Mouse (Mus musculus): ENCODE results near the gene Clec4g. TPM values are rescaled to one million over a fixed set of nuclear protein-coding genes. Genes with fewer than 3 reads are reported as not detected.

Clec4g gene
- not detected for polyA plus RNA-seq (2015; fragmentation: Illumina TruSeq; extraction: RNeasy Lipid Tissue Mini Kit (QIAGEN cat#74804); ENCODE audit: insufficient read depth, low read depth, low replicate concordance)

GRCm38 (mm10) chr8:3720551-3720950 is at the start of gene Clec4g:
TSS of gene Clec4g (minus strand) at chr8:3720651.

GRCm38 (mm10) chr8:3748761-3749160 is 28.3 kb upstream of the Clec4g start, which contains the start of gene Cd209a:
TSS of gene Cd209a (minus strand) at chr8:3748984.

GRCm38 (mm10) chr8:3694121-3694520 is 26.3 kb downstream of the Clec4g start, which contains the start of gene Fcer2a:
TSS of gene Fcer2a (minus strand) at chr8:3694175.

GRCm38 (mm10) chr8:3676131-3676992 is 44.1 kb downstream of the Clec4g start, which contains the start of gene Trappc5:
TSS of gene Trappc5 (plus strand) at chr8:3676299.

GRCm38 (mm10) chr8:3671980-3672491 is 48.4 kb downstream of the Clec4g start, which contains the start of gene Fcor:
TSS of gene Fcor (minus strand) at chr8:3672362.

GRCm38 (mm10) chr8:3665507-3665906 is 54.9 kb downstream of the Clec4g start, which contains the start of gene Mcemp1:
TSS of gene Mcemp1 (plus strand) at chr8:3665754.

Other genes with a start within 250 kb of the Clec4g start
- gene Tex45, start 249.8 kb downstream of the Clec4g start, polyA plus RNA-seq (2015; fragmentation: Illumina TruSeq; extraction: RNeasy Lipid Tissue Mini Kit (QIAGEN cat#74804); ENCODE audit: insufficient read depth, low read depth, low replicate concordance) = not detected
- gene Zfp358, start 227.5 kb downstream of the Clec4g start, polyA plus RNA-seq (2015; fragmentation: Illumina TruSeq; extraction: RNeasy Lipid Tissue Mini Kit (QIAGEN cat#74804); ENCODE audit: insufficient read depth, low read depth, low replicate concordance) = 4.5 TPM
- 19.2 TPM for gene Mcoln1, start 220.2 kb downstream of the Clec4g start, polyA plus RNA-seq (2015; fragmentation: Illumina TruSeq; extraction: RNeasy Lipid Tissue Mini Kit (QIAGEN cat#74804); ENCODE audit: insufficient read depth, low read depth, low replicate concordance)
- 17.7 TPM for gene Pnpla6, start 205.3 kb downstream of the Clec4g start, polyA plus RNA-seq (2015; fragmentation: Illumina TruSeq; extraction: RNeasy Lipid Tissue Mini Kit (QIAGEN cat#74804); ENCODE audit: insufficient read depth, low read depth, low replicate concordance)
- not detected for gene C330021F23Rik, start 152.7 kb downstream of the Clec4g start, polyA plus RNA-seq (2015; fragmentation: Illumina TruSeq; extraction: RNeasy Lipid Tissue Mini Kit (QIAGEN cat#74804); ENCODE audit: insufficient read depth, low read depth, low replicate concordance)
- gene Camsap3, start 133.4 kb downstream of the Clec4g start, polyA plus RNA-seq (2015; fragmentation: Illumina TruSeq; extraction: RNeasy Lipid Tissue Mini Kit (QIAGEN cat#74804); ENCODE audit: insufficient read depth, low read depth, low replicate concordance) = 25.9 TPM
- gene Xab2, start 99.3 kb downstream of the Clec4g start, polyA plus RNA-seq (2015; fragmentation: Illumina TruSeq; extraction: RNeasy Lipid Tissue Mini Kit (QIAGEN cat#74804); ENCODE audit: insufficient read depth, low read depth, low replicate concordance) = 8.2 TPM
- gene Pet100, start 99.1 kb downstream of the Clec4g start, polyA plus RNA-seq (2015; fragmentation: Illumina TruSeq; extraction: RNeasy Lipid Tissue Mini Kit (QIAGEN cat#74804); ENCODE audit: insufficient read depth, low read depth, low replicate concordance) = 18.4 TPM
- gene Pcp2, start 95.1 kb downstream of the Clec4g start, polyA plus RNA-seq (2015; fragmentation: Illumina TruSeq; extraction: RNeasy Lipid Tissue Mini Kit (QIAGEN cat#74804); ENCODE audit: insufficient read depth, low read depth, low replicate concordance) = not detected
- gene Stxbp2, start 89.7 kb downstream of the Clec4g start, polyA plus RNA-seq (2015; fragmentation: Illumina TruSeq; extraction: RNeasy Lipid Tissue Mini Kit (QIAGEN cat#74804); ENCODE audit: insufficient read depth, low read depth, low replicate concordance) = 86.7 TPM
- gene Retn, start 64.9 kb downstream of the Clec4g start, polyA plus RNA-seq (2015; fragmentation: Illumina TruSeq; extraction: RNeasy Lipid Tissue Mini Kit (QIAGEN cat#74804); ENCODE audit: insufficient read depth, low read depth, low replicate concordance) = 15.3 TPM
- gene Mcemp1, start 54.9 kb downstream of the Clec4g start, polyA plus RNA-seq (2015; fragmentation: Illumina TruSeq; extraction: RNeasy Lipid Tissue Mini Kit (QIAGEN cat#74804); ENCODE audit: insufficient read depth, low read depth, low replicate concordance) = not detected
- 4.2 TPM for gene Fcor, start 48.3 kb downstream of the Clec4g start, polyA plus RNA-seq (2015; fragmentation: Illumina TruSeq; extraction: RNeasy Lipid Tissue Mini Kit (QIAGEN cat#74804); ENCODE audit: insufficient read depth, low read depth, low replicate concordance)
- gene Trappc5, start 44.4 kb downstream of the Clec4g start, polyA plus RNA-seq (2015; fragmentation: Illumina TruSeq; extraction: RNeasy Lipid Tissue Mini Kit (QIAGEN cat#74804); ENCODE audit: insufficient read depth, low read depth, low replicate concordance) = 4.5 TPM
- gene Fcer2a, start 26.5 kb downstream of the Clec4g start, polyA plus RNA-seq (2015; fragmentation: Illumina TruSeq; extraction: RNeasy Lipid Tissue Mini Kit (QIAGEN cat#74804); ENCODE audit: insufficient read depth, low read depth, low replicate concordance) = not detected
- 1.0 TPM for gene Cd209a, start 28.3 kb upstream of the Clec4g start, polyA plus RNA-seq (2015; fragmentation: Illumina TruSeq; extraction: RNeasy Lipid Tissue Mini Kit (QIAGEN cat#74804); ENCODE audit: insufficient read depth, low read depth, low replicate concordance)
- not detected for gene Cd209e, start 133.7 kb upstream of the Clec4g start, polyA plus RNA-seq (2015; fragmentation: Illumina TruSeq; extraction: RNeasy Lipid Tissue Mini Kit (QIAGEN cat#74804); ENCODE audit: insufficient read depth, low read depth, low replicate concordance)
- gene Cd209d, start 157.9 kb upstream of the Clec4g start, polyA plus RNA-seq (2015; fragmentation: Illumina TruSeq; extraction: RNeasy Lipid Tissue Mini Kit (QIAGEN cat#74804); ENCODE audit: insufficient read depth, low read depth, low replicate concordance) = not detected
- 0.42 TPM for gene Cd209b, start 206.2 kb upstream of the Clec4g start, polyA plus RNA-seq (2015; fragmentation: Illumina TruSeq; extraction: RNeasy Lipid Tissue Mini Kit (QIAGEN cat#74804); ENCODE audit: insufficient read depth, low read depth, low replicate concordance)
- not detected for gene Cd209c, start 234.1 kb upstream of the Clec4g start, polyA plus RNA-seq (2015; fragmentation: Illumina TruSeq; extraction: RNeasy Lipid Tissue Mini Kit (QIAGEN cat#74804); ENCODE audit: insufficient read depth, low read depth, low replicate concordance)

Measured in pancreas, adult 10 weeks (tissue).